Mouse (Mus musculus) heart, postnatal 0 days (tissue): ENCODE results near the gene 1810010H24Rik.

Experiments used
- CTCF ChIP-seq: IDR thresholded peaks from 2 replicates; pipeline ENCODE4 v1.5.1; 2016; ENCODE audit warnings: antibody characterized with exemption, control low read depth, low read depth
- EP300 ChIP-seq: IDR thresholded peaks from 2 replicates; pipeline ENCODE4 v1.6.1; 2016; ENCODE audit warnings: antibody characterized with exemption, low read depth

DNA sequence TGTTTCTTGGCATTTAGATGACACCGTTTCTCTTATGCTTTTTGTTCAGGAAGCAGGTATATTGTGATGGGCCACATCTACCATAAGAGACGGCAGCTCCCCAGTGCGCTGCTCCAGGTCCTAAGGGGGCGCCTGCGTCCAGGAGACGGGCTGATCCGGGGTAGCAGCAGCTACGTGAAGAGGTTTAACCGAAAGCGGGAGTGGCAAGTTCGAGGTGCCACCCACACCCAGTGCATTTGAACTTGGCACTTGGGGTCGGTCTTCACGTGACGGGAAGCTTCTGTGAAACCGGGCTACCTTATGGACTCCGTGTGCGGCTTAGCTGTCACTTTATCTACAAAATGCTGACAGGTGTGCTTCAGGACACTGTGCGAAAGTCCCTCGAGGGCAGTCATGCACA, 4.1 kb downstream of the 1810010H24Rik start:
- TF ChIP-seq CTCF, result no peak
- no peak for TF ChIP-seq EP300
